Mouse (Mus musculus) spleen, adult 2 months (tissue): ENCODE measurements around the gene Gpd1l. TPM values are rescaled to one million over a fixed set of nuclear protein-coding genes. Genes with fewer than 3 reads are reported as not detected.

Experiments
- DNase-seq, 2 experiments: peaks; one replicate each; pipeline versions ENCODE4 v3.0.0 to v3.0.0-alpha.2; 2012 to 2021; ENCODE audit warnings: low spot score in 2 of 2, low read depth in 1 of 2
- H3K27ac ChIP-seq: fragments of 200-500 bp; 2 replicates; pipeline ENCODE4 v1.5.1; 2012; ENCODE audit warnings: low read length, inconsistent platforms; ENCODE audit not compliant: insufficient read depth
- H3K27me3 ChIP-seq: fragments of 200-500 bp; 2 replicates; pipeline ENCODE4 v1.6.1; 2012; ENCODE audit warnings: mild to moderate bottlenecking, moderate library complexity, low read length, inconsistent platforms; ENCODE audit not compliant: control insufficient read depth, insufficient read depth
- H3K36me3 ChIP-seq: fragments of 200-500 bp; 2 replicates; pipeline ENCODE4 v1.6.1; 2012; ENCODE audit warnings: mild to moderate bottlenecking, low read length, inconsistent platforms; ENCODE audit not compliant: control insufficient read depth, insufficient read depth
- H3K4me1 ChIP-seq: fragments of 200-500 bp; 2 replicates; pipeline ENCODE4 v1.6.1; 2011; ENCODE audit warnings: inconsistent platforms; ENCODE audit not compliant: control insufficient read depth, insufficient read depth, insufficient read length
- H3K4me3 ChIP-seq: fragments of 200-500 bp; 2 replicates; pipeline ENCODE4 v1.5.1; 2011; ENCODE audit warnings: mild to moderate bottlenecking, inconsistent platforms; ENCODE audit not compliant: insufficient read depth, insufficient read length; ENCODE audit errors: extremely low read depth
- CTCF ChIP-seq: fragments of 200-500 bp; IDR thresholded peaks from 2 replicates; pipeline ENCODE4 v1.5.1; 2011; ENCODE audit warnings: mild to moderate bottlenecking, inconsistent platforms; ENCODE audit not compliant: insufficient read depth, insufficient read length, insufficient replicate concordance; ENCODE audit errors: extremely low read depth
- POLR2A ChIP-seq: fragments of 200-500 bp; IDR thresholded peaks from 2 replicates; pipeline ENCODE4 v1.6.1; 2011; ENCODE audit warnings: low read depth, low read length, inconsistent platforms
- WGBS: fragments of 180-500 bp; shearing (Covaris S2); methylation state at CpG from one replicate; pipeline ENCODE4 v1.1.7; 2018; 5-methylcytosine and 5-hydroxymethylcytosine counted together
- polyA plus RNA-seq: library from polyadenylated mRNA; depleted of rRNA; stranded (reverse); fragments of >200 nt; gene quantifications from 2 replicates; pipeline ENCODE4 v1.2.3, GENCODE M21; 2012

The Gpd1l gene
- polyA plus RNA-seq, 1 experiment, result 25.7 TPM

DNA sequence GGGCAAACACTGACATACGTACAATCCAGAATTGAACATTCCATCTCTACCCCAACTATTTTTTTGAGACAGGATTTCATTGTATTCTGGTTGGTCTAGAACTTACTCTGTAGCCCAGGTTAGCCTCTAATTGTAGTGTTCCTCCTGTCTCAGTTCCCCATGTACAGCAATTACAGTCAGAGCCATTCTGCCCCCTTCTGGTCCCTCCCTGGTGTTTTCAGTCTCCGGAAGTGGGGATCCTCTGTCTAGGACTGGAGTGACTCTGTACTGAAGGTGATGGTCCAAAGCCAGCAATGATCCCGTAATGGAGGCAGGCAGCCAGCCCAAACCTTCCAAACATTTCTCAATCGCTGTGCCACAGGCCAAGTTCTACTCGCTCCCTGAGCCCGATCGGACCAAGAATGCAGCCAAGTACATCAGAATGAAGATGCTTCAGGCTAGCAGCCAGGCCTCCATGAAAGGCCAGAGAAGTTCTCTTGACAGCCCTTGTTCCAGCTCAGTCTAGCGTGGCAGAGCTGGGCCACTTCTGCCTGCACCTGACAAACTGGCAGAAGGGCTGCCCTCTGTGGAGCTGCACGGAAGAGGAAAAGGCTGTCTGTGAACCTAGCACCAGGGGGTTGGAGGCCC, 3.2 kb downstream of the Gpd1l start:
- WGBS, result 73% methylated on average over 9 of the region's 9 CpGs
- Histone ChIP-seq H3K27me3 (no peaks in the 10 kb centered on the region), H3K4me3 (no peak overlapping the region), H3K4me1 (peaks cover 15% of the 10 kb centered on the region; the same call in 1 of the 2 replicates), H3K27ac (peak overlapping the region; percentile 20), H3K36me3 (no peaks in the 10 kb centered on the region)
- peak in 1 of 2 experiments; percentile 16 for DNase-seq
- no peak for TF ChIP-seq POLR2A
- TF ChIP-seq CTCF, result no peak

DNA sequence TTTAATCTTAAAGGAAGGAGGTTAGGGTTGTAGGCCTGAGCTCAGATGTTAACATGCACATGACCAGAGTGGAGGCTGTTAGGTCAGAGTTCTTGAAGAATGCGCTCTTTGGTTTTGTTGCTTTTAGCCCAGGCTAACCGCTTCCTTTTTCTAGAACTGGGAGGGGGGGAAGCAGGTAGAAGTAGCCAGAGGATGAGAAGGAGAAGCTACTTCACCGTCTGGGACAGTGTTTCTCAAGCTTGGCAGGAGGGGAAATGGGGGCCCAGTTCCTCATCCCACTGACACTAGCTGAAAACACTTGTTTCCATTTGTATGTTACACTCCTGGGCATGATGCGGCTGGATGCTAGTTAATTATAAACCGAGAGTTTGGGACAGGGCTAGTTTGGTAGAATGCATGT, 8.2 kb downstream of the Gpd1l start:
- WGBS, result 58% methylated on average over 5 of the region's 5 CpGs
- peaks cover 5% of the 10 kb centered on the region; the same call in 1 of the 2 replicates for H3K4me1 ChIP-seq

DNA sequence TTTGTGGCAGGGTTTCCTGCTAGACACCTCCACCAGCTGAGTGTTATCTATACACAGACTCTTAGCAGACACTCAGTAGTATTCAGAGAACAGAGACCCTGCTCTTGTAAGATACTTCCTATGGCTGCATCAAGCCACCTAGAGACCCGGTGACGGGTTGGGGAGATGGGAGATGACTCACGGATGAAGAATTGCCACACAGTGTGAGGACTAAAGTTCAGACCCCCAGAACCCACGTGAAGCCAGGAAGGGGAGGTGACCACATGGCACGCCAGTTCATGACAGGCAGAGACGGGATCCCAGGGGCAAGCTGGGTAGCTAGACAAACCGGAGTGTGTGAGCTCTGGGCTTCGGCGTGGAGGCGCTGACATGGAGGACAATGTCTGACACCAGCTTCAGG, 8.7 kb downstream of the Gpd1l start:
- WGBS, result 84% methylated on average over 10 of the region's 10 CpGs
- no peak overlapping the region for H3K27ac ChIP-seq
- H3K4me1 ChIP-seq, result peaks cover 4% of the 10 kb centered on the region; the same call in 1 of the 2 replicates
- no peak overlapping the region for H3K4me3 ChIP-seq
- no peaks in the 10 kb centered on the region for H3K27me3 ChIP-seq
- DNase-seq, result no peak
- no peaks in the 10 kb centered on the region; the same call in 1 of the 2 replicates for H3K36me3 ChIP-seq
- TF ChIP-seq POLR2A, result no peak
- TF ChIP-seq CTCF, result no peak

More for the DNA sequence above, 8.2 kb downstream of the Gpd1l start:
- H3K27me3 ChIP-seq, result no peaks in the 10 kb centered on the region
- TF ChIP-seq POLR2A (no peak), CTCF (no peak)
- no peak overlapping the region for H3K27ac ChIP-seq
- no peaks in the 10 kb centered on the region for H3K36me3 ChIP-seq
- no peak for DNase-seq
- H3K4me3 ChIP-seq, result no peak overlapping the region

GRCm38 (mm10) chr9:114924511-114924910, 9.3 kb downstream of the Gpd1l start:
- Histone ChIP-seq H3K4me1 (peaks cover 4% of the 10 kb centered on the region; the same call in 1 of the 2 replicates), H3K36me3 (peaks cover 2% of the 10 kb centered on the region; the same call in 1 of the 2 replicates), H3K27ac (no peak overlapping the region), H3K27me3 (no peaks in the 10 kb centered on the region), H3K4me3 (no peak overlapping the region)
- TF ChIP-seq CTCF (no peak), POLR2A (no peak)
- DNase-seq, result no peak
- WGBS, result 70% methylated on average over 5 of the region's 5 CpGs

DNA sequence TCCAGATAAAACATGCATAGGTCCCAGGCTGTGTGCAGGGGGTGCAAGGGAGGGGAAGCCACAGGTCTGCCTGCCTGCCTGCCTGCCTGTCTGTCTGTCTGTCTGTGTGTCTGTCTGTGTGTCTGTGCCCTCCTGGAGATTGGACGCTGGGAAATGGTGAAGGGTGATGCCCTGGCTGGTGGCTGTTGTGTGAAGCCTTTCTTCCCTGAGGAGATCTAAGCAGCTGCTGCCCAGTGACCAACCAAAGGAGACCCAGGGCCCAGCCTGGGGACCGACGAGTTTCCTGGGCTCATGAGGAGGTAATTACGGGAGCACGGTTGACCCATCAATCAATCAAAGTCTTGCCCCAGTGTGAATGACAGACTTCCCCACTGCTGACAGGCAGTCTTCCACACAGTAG, 11.6 kb downstream of the Gpd1l start:
- WGBS, result 89% methylated on average over 5 of the region's 5 CpGs
- no peak for DNase-seq
- Histone ChIP-seq H3K4me3 (no peak overlapping the region), H3K4me1 (peaks cover 4% of the 10 kb centered on the region; the same call in 1 of the 2 replicates), H3K36me3 (peaks cover 15% of the 10 kb centered on the region), H3K27ac (no peak overlapping the region), H3K27me3 (no peaks in the 10 kb centered on the region)
- TF ChIP-seq POLR2A (no peak), CTCF (no peak)

GRCm38 (mm10) chr9:114921352-114922081, 12.3 kb downstream of the Gpd1l start:
- H3K27ac ChIP-seq, result no peak overlapping the region
- H3K4me3 ChIP-seq, result no peak overlapping the region
- H3K4me1 ChIP-seq, result peaks cover 4% of the 10 kb centered on the region; the same call in 1 of the 2 replicates
- WGBS, result 91% methylated on average over 2 of the region's 2 CpGs
- H3K27me3 ChIP-seq, result no peaks in the 10 kb centered on the region
- no peak for DNase-seq
- H3K36me3 ChIP-seq, result peaks cover 19% of the 10 kb centered on the region
- no peak for TF ChIP-seq POLR2A
- TF ChIP-seq CTCF, result no peak

GRCm38 (mm10) chr9:114920569-114920968, 13.2 kb downstream of the Gpd1l start:
- WGBS, result 58% methylated on average over 9 of the region's 9 CpGs
- H3K4me1 ChIP-seq, result peaks cover 4% of the 10 kb centered on the region; the same call in 1 of the 2 replicates
- no peak overlapping the region for H3K27ac ChIP-seq
- TF ChIP-seq CTCF (no peak), POLR2A (no peak)
- peaks cover 23% of the 10 kb centered on the region for H3K36me3 ChIP-seq
- no peak for DNase-seq
- H3K4me3 ChIP-seq, result no peak overlapping the region
- H3K27me3 ChIP-seq, result no peaks in the 10 kb centered on the region
